Mouse (Mus musculus) bone marrow, adult 2 months (tissue): ENCODE results near the gene H2afv.

Experiments used
- CTCF ChIP-seq: fragments of 200-500 bp; IDR thresholded peaks from 2 replicates; pipeline ENCODE4 v1.5.1; 2011; ENCODE audit warnings: low read length, control low read depth; ENCODE audit not compliant: control insufficient read depth, insufficient read depth
- POLR2A ChIP-seq: fragments of 200-500 bp; IDR thresholded peaks from 2 replicates; pipeline ENCODE4 v1.6.1; 2011; ENCODE audit warnings: low read depth, mild to moderate bottlenecking, control low read depth, low read length, borderline replicate concordance; ENCODE audit not compliant: control insufficient read depth

GRCm38 (mm10) chr11:6380916-6381315, 63.3 kb downstream of the H2afv start:
- TF ChIP-seq CTCF (no peak), POLR2A (no peak)
